In genomic region chr10:59900174-59900435, GRCm38 (mm10) we compare ENCODE assay signal across 8 mouse cellular contexts. TPM values are rescaled to one million over a fixed set of nuclear protein-coding genes. Genes with fewer than 3 reads are reported as not detected.
DNase-seq lines count a peak whose midpoint lies in the region; ATAC-seq and TF ChIP-seq lines count a peak whose summit lies in the region.

No protein-coding gene starts in this region.

- TF ChIP-seq POLR2A in spleen, adult 2 months (IDR thresholded peaks at IDR 0.05; ENCODE audit: low read depth, low read length), result no peak

- WGBS in spleen, adult 2 months, result 14% methylated on average over 4 of the region's 4 CpGs
- WGBS in liver, embryonic 12.5 days (ENCODE audit: insufficient replicate concordance), result 57% methylated on average over 4 of the region's 4 CpGs

- H3K4me3 ChIP-seq in spleen, adult 2 months (ENCODE audit: extremely low read depth, insufficient read depth, insufficient read length), result peak overlapping the region; percentile 48; the same call in 1 of the 2 replicates
- peak overlapping the region; percentile 45; the same call in 1 of the 2 replicates for H3K4me3 ChIP-seq in liver, embryonic 12.5 days

- peak overlapping the region; percentile 74 for H3K4me2 ChIP-seq in liver, embryonic 12.5 days

- H3K9me3 ChIP-seq in liver, embryonic 12.5 days (replicated peaks), result no peaks in the 10 kb centered on the region

- H3K9ac ChIP-seq in liver, embryonic 12.5 days, result peak overlapping the region; percentile 81

- no peak for ATAC-seq in liver, embryonic 12.5 days

- H3K27ac ChIP-seq in spleen, adult 2 months (ENCODE audit: insufficient read depth, low read length), result peak overlapping the region; percentile 99
- peak overlapping the region; percentile 100 for H3K27ac ChIP-seq in liver, embryonic 12.5 days

- peak; percentile 2 for DNase-seq in gastrocnemius, adult 18-20 months (ENCODE audit: low spot score)
- no peak for DNase-seq in gastrocnemius, postnatal 36 days
- no peak for DNase-seq in spleen, adult 2 months (ENCODE audit: low read depth in 1 of 2, low spot score in 2 of 2)
- no peak for DNase-seq in spleen, postnatal 10 days (ENCODE audit: low spot score in 2 of 2)
- DNase-seq in adrenal gland, postnatal 36 days, result no peak
- no peak for DNase-seq in layer of hippocampus, postnatal 25 days (ENCODE audit: extremely low spot score in 1 of 2, low spot score in 1 of 2)
- no peak for DNase-seq in cerebellum, postnatal 14 days

- intact Hi-C loops in gastrocnemius, postnatal 36 days (cut with DNase I), result no loop called here

- H3K27me3 ChIP-seq in spleen, adult 2 months (ENCODE audit: control insufficient read depth, insufficient read depth, low read length), result no peaks in the 10 kb centered on the region
- H3K27me3 ChIP-seq in liver, embryonic 12.5 days (replicated peaks), result no peaks in the 10 kb centered on the region

- H3K4me1 ChIP-seq in spleen, adult 2 months (ENCODE audit: control insufficient read depth, insufficient read depth, insufficient read length), result peaks cover 65% of the 10 kb centered on the region
- H3K4me1 ChIP-seq in liver, embryonic 12.5 days, result peaks cover 67% of the 10 kb centered on the region

- TF ChIP-seq CTCF in spleen, adult 2 months (IDR thresholded peaks at IDR 0.05; ENCODE audit: extremely low read depth, insufficient read depth, insufficient read length, insufficient replicate concordance), result no peak

- peaks cover 3% of the 10 kb centered on the region; the same call in 1 of the 2 replicates for H3K36me3 ChIP-seq in spleen, adult 2 months (ENCODE audit: control insufficient read depth, insufficient read depth, low read length)
- H3K36me3 ChIP-seq in liver, embryonic 12.5 days, result peaks cover 36% of the 10 kb centered on the region

RNA-seq across cellular contexts. Expression of gene Dnajb12, which starts 20.7 kb away (rescaled TPM):
- 10 to 100 TPM; 73.4 to 80.1 TPM for total RNA-seq in gastrocnemius, adult 18-20 months (2021)
- 10 to 100 TPM; 54.7 to 61.2 TPM for total RNA-seq in gastrocnemius, postnatal 36 days (2021)
- polyA plus RNA-seq in spleen, adult 2 months (2012; rRNA removed), result 29.9 and 32.4 TPM in 2 replicates
- 18.0 and 18.7 TPM in 2 replicates for polyA plus RNA-seq in liver, embryonic 12.5 days (2016; fragmentation: Nextera tagmentation; extraction: Ambion mirVana)
- total RNA-seq in adrenal gland, postnatal 36 days (2021), result 10 to 100 TPM; 51.3 to 62.5 TPM
- 10 to 100 TPM; 53.3 to 54.0 TPM for total RNA-seq in layer of hippocampus, postnatal 25 days (2021)

RNA-seq across cellular contexts. Expression of gene Ddit4, which starts 51.5 kb away (rescaled TPM):
- 100 to 1,000 TPM in 1 of 2 experiments, 1 to 10 TPM in 1; 8.1 to 202 TPM for total RNA-seq in gastrocnemius, adult 18-20 months (2021)
- total RNA-seq in gastrocnemius, postnatal 36 days (2021), result 10 to 100 TPM; 18.2 to 39.3 TPM
- 152 and 168 TPM in 2 replicates for polyA plus RNA-seq in spleen, adult 2 months (2012; rRNA removed)
- 5.4 and 6.9 TPM in 2 replicates for polyA plus RNA-seq in liver, embryonic 12.5 days (2016; fragmentation: Nextera tagmentation; extraction: Ambion mirVana)
- total RNA-seq in adrenal gland, postnatal 36 days (2021), result 10 to 100 TPM; 76.4 to 98.7 TPM
- total RNA-seq in layer of hippocampus, postnatal 25 days (2021), result 10 to 100 TPM; 77.1 to 100.0 TPM
